Mouse (Mus musculus) C2C12 (cell line): Measurements from ENCODE around the gene Rap1gds1.

Experiments used
- FOSL1 ChIP-seq: IDR thresholded peaks from one replicate; pipeline ENCODE4 v1.8.0; 2011; ENCODE audit warnings: mild to moderate bottlenecking, low read length; ENCODE audit not compliant: poor library complexity, insufficient read depth, severe bottlenecking
- MYOG ChIP-seq: IDR thresholded peaks from one replicate; pipeline ENCODE4 v1.6.1; 2011; ENCODE audit not compliant: control insufficient read depth, insufficient read length; ENCODE audit errors: extremely low read depth

DNA sequence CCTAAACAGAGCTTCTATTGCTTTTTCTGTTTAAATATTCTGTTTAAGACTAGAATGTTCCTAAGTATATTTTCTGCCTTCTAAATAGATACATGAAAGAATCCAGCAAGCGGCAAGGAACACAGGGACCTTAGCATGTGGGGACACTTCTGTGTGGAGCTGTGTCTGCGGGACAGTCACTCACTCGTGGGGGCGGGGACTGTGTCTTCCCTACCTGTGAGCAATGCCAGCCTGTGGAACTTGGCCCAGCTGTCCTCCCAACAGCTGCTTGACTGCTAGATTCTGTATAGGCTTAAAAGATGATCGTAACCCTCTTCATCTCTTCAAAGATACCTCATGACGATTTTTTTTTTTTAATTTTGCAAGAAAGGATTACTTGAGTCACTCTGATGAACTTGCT lies 199.1 kb downstream of the Rap1gds1 start:
- TF ChIP-seq FOSL1: no peak
- no peak for TF ChIP-seq MYOG
